Mouse (Mus musculus) testis, postnatal 10 days (tissue): ENCODE measurements around the gene Sox4.

Experiments
- DNase-seq: peaks from one replicate; pipeline ENCODE4 v3.0.0; 2021; ENCODE audit warnings: low spot score

Gene Sox4

GRCm38 (mm10) chr13:28946565-28947135 lies 6.9 kb downstream of the Sox4 start:
- DNase-seq: no peak

GRCm38 (mm10) chr13:28945681-28946080 lies 7.8 kb downstream of the Sox4 start:
- no peak for DNase-seq

- no peak for DNase-seq
Observed at GRCm38 (mm10) chr13:28942926-28943325, 10.6 kb downstream of the Sox4 start.

- no peak for DNase-seq
Observed at GRCm38 (mm10) chr13:28941983-28942630, 11.4 kb downstream of the Sox4 start.

- peak; percentile 53 for DNase-seq
Observed at GRCm38 (mm10) chr13:28933375-28933774, 20.1 kb downstream of the Sox4 start.

GRCm38 (mm10) chr13:28931776-28932175 lies 21.7 kb downstream of the Sox4 start:
- DNase-seq: no peak

GRCm38 (mm10) chr13:28931266-28931665 lies 22.2 kb downstream of the Sox4 start:
- DNase-seq: no peak

GRCm38 (mm10) chr13:28930364-28930763 lies 23.1 kb downstream of the Sox4 start:
- DNase-seq: no peak

- no peak for DNase-seq
Observed at GRCm38 (mm10) chr13:28929936-28930335, 23.6 kb downstream of the Sox4 start.

- DNase-seq: no peak
Observed at GRCm38 (mm10) chr13:28923136-28923535, 30.4 kb downstream of the Sox4 start.

- DNase-seq: no peak
Observed at GRCm38 (mm10) chr13:28917379-28918250, 35.9 kb downstream of the Sox4 start.

- no peak for DNase-seq
Observed at GRCm38 (mm10) chr13:28913656-28914055, 39.9 kb downstream of the Sox4 start.

GRCm38 (mm10) chr13:28906981-28907380 lies 46.5 kb downstream of the Sox4 start:
- no peak for DNase-seq
